Mouse (Mus musculus): Measurements from ENCODE around the gene Myo1d.

The Myo1d gene

DNA sequence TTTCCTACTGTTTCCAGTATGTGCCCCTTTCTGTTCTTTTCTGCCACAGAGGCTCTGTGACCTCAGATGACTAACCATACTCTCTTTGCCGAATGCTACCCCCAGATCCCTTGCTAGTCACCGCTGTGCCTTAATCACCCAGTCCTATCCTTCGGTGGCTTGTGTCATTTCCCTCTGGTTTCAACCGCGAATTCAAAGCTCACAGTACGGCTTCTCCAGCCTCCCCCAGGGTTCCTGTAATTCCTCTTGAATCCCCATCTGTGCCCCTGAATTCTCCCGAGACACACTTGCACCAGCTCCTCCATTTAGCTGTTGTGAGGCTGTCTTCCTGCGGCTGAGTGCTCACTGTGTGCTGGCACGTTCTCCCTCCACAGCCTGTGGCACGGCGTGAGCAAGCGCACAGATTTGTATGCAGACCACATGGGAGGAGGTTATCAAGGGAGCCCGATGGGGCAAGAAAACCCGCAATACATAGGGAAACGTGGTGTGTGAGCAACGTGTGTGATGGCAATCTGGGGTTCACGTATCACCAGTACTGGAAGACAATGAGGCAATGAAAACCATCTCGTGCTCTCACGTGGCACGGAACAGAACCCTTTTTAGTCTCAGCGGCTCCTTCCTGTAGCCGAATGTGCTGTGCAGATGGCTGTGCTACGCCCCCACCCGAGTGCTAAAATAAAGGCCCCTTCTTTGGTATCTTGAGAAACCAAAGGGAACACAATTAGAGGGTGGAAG is 177.0 kb downstream of the Myo1d start:
- peak; percentile 52 for DNase-seq

DNA sequence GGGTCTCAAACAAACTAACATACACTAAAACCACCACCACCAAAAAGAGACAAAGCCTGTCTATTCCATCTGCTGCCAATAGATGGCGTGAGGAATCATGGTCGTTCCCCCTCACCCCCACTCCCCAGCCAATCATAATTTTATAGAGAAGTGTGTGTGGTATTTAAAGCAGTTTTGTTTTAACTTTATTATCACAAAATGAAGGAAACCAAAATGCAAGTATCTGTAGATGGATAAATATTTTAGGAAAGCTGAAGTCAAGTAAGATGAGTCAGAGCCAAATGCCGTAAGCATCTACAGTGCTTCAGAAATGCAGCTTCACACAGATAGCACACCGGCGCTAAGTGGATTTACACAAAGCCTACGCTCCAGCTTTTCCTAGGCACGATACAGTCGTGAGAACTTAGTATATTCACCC is 177.8 kb downstream of the Myo1d start:
- peak; percentile 36 for DNase-seq

DNA sequence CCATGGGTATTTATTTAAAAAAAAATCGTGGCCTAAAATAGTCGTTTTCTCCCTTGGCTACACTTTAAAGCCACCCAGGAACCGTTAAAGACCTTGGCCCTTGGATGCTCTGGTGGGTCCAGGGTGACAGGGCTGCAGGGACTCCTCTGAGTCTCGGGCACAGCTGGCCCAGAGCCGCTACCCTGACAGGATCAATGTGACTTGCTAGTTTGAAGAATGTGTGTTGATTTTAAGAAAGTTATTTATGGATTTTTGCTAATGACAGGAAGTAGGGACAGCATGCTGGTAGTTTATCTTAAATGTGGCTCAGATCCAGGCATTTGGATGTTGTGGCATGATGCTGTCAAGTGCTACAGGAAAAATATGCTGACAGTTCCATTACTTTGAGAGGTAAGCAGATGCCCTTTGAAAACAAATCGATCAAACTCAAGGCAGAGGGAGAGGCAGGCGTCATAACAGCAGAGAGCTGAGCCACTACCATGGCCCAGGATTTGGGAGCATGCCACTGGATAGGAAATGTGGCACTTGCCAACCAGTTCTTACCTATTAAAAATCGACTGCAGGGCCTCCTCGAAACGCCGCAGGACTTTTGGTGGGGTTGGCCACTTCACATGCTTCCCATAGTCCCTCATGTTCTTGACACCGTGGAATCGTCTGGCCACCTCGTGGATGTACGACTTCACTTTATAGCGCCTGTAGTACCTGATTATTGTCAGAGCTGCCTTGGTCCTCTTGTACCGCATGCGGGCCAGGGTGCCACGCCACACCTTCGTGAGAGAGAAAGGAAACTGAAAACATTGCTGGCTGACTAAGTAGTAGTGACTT is 178.6 kb downstream of the Myo1d start:
- DNase-seq = no peak

DNA sequence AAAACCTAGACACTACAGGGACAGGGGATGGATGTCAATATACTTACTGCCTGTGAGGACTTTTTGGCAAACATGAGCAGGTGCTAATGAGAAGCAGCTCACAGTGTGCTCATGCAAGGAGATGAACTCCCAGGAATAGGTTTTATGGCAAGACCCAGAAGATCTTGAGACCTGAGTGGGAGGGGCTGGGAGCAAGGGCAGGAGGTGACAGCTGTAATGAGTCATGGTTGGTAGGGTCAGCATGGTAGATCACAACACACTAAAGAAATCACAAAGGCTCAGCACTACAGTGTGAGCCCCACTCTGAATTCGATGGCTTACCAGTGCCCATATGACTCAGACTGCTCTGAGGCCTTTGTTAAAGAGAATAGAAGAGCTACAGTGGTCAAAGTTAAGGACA is 184.3 kb downstream of the Myo1d start:
- no peak for DNase-seq

DNA sequence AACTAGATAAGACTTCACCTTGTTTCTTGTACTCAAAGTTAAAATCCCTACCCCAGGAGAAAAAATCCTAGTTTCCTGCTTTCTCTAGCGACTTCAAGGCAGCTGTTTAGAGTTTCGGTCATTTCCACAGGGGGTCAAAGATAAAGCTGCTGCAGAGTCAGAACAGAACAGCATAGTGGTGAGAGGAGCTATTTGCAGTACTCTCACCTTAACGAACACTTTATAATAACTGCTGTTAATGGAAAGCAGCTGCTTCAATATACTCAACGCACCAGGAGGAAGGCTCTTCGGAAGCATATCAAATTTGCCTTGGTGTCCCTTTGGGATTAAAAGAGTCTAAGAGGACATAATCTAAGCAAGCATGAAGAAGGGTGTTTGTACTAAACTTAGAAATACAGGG is 190.4 kb downstream of the Myo1d start:
- DNase-seq = no peak

DNA sequence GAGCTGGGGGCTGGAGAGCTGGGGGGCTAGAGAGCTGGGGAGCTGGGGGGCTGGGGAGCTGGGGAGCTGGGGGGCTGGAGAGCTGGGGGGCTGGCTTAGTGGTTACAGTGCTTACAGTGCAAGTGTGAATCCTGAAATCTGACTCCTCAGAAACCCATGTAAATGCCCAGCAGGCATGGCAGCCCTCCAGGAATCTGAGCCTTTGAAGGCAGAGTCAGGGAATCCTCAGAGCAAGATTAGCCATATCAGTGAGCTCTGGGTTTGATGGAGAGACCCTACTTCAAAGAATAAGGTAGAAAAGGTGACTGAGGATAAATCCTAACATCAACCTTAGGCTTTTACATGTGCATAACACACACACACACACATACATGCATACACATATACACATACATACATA is 194.1 kb downstream of the Myo1d start:
- DNase-seq = no peak

DNA sequence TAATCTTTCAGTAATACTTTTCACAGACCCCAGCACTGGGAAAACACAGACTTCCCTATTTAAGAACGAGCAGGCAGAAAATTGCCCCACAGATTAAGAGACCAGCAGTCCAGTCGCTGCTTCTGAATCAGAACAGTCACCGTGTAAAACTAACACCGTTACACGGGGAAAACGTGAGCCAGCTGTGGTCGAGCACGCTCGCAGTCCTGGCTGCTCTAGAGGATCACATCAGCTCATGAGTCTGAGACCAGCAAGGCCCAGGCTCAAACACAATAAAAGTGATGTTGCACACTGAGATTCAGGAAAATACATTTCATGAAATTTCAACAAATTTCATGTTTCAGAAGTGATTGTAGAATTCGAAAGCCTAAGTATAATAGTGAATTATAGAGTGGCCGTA is 194.6 kb downstream of the Myo1d start:
- DNase-seq = no peak

DNA sequence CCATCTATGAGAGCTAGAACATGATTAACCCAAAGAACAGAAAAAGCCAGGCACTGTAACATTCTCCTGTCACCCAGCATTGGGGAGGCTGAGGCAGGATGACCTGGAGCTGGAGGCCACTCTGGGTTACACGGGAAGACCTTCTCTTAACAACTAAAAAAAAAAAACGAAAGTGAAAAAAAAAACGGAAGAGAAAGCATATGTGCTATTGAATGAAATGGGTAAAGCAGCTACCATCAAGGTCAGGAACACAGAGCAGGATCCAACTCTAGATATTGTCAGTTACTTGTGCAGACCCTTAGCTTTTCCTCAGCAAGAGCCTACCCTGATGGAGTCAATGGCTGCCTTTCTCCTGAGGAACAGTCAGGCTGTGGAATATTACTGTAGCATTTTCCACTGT is 199.3 kb downstream of the Myo1d start:
- no peak for DNase-seq

DNA sequence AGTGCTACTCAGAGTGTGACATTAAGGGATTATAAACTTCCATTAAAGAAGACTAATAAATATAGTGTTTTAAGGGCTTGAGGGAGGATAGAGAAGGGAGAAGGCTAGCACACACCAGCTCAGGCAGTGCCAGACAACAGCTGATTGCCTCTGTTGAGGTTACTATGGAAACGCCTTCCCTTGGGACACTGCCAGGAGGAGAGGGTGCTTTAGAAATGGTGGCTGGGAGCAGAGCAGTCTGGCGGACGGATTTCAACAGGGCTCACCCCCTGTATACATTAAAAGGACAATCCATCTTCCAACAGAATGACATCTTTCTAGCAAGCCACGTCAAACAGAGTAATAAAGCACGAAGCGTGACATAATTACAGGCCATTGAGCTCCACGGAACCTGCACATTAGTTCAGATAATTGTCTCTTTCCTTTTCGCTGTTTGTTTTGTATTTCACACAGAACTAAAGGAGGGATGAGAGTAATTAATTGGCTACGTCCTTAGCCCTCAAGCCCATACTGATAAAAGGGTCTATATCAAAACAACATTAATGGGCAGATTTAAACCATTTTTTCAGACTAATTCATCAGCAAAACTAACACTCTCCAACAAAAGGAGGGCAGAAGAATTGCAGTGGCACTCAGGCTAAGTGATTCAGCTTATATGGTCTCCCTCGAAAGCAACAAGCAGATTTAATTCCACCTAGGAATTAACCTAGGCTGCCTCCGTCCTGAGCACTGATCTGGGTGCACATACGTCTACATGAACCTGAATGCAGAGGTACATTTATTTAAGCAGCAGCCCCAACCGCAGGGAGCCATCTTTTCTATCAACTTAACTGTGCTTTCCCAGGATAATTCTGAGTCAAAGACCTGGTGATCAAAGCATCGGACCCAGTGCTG is 201.8 kb downstream of the Myo1d start:
- DNase-seq = peak; percentile 84

DNA sequence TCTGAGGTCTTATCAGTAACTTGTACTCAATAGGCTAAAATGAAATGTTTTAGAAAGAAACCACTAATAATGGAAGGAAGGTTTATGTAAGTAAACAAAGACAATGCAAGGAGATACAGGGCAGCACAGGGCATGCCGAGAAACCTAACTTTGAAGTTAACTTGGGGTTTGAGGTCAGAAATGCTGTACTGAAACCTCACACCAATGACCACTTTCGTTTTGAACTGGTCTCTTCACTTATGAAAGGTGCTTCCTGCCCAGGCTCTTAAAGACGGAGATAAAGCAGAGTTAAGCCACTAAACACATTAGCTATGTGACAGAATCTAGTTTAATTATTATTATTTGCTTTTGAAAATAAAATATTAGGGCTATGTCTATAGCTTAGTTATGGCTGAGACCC is 204.0 kb downstream of the Myo1d start:
- DNase-seq = no peak

DNA sequence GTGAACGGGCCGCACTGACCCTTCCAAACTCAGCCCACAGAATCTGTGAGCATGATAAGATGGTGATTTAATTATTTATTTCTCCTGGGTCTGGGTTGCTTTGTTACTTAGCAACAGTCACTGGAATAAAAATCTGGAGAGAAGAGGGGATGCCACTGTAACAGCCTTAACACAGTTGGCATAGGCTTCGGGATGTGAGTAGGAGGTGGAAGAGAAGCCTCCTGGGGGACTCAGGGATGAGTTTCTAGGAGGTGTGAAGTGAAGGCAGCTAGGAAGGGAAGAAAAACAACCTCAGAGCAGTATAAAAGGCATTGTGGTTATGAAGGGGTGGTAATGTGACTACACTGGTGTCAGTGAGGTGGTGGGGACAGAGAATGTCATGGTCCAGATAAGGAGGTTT is 213.5 kb downstream of the Myo1d start:
- no peak for DNase-seq

DNA sequence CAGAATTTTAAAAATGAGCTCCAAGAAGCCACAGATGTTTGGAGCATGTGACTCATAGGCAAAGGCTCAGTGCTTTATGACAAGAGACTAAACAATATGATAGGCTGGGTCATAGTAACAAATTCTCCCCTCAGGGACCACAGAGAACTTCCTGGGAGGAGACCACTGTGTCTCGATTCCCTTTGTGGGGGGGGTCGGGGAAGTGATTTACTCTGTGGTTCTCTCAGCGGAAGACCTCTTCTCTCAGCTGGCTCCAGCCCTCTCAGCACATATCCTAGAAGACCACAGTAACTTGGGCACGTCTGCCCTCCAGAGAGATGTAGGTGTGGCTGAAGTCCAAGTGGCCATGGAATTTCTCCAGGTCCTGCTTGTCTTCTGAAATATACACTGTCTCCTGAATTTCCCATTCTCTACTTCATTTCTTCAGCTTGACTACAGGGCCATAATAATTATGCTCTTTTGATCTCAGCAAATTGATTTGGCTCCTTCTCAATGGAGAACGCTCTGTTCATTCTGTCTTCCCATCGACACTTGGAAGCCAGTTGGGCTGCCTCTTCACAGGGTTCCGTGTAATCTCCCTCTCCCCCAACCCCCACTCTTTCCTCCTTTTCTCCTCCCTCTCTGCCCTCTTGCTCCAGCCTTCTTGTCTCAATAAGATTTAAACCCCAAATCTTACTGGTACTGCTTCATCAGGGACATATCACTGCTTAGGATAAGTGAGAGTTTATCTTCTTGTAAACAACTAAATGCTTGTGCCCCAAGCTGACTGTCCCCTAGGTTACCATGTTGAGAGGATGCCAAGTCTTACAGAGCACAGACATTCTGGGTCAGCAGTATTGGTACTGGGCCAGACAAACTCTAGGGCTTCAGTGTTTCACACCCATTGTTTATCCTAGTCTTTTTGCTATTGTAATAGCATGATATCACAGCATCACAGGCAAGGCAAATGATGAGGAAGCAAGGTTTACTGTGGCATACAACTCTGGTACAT is 214.6 kb downstream of the Myo1d start:
- peak; percentile 17 for DNase-seq

DNA sequence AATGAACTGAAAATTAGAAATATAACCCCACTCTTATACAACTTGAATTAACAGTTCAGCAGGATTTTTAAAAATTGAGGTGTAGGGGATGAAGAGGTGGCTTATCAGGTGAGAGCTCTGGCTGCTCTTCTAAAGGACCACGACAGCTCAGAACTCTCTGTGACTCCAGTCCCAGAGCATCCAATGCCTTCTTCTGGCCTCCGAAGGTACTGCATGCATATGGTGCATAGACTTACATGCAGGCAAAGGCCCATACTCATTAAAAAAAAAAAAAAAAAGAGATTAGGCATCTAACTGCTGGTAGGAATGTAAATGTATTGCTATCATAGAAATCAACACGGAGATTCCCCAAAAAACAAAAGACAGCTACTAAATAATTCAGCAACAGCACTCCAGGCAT is 217.3 kb downstream of the Myo1d start:
- no peak for DNase-seq

DNA sequence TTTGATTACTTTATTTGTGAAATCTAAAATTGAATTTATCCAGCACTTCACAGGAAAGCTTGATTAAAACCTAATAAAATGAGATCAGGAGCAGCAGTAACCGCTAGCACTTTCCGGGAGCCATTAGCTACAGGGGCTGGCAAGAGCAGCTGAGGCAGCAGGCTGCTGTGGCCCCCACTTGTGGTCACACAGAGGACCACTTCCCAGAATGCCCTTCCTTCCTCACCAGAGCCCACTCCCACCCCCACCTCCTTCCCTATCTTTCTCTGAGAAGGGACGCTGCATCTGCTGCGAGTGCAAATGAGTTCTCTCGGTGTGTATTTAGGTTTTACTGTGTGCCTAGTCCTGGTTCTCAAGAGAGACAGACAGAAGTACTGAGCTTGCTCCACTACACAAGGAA is 219.1 kb downstream of the Myo1d start:
- no peak for DNase-seq

DNA sequence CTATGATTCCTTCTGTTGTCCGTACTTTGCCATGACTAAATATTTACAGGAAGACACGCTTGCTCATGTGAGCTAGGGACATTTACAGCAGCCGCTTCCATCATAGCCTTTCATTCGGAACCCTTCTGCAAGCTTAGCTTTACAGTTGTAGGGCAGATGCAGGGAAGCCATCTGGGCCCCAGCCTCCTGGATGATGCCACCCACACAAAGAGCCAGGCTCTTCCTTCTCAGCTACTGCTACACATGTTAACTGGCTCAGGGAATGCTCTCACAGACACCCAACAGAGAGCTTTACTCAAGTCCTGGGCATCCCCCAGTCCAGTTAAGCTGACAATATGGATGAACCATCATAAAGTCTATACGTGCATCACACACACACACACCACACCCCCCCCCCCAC is 224.4 kb downstream of the Myo1d start:
- no peak for DNase-seq

DNA sequence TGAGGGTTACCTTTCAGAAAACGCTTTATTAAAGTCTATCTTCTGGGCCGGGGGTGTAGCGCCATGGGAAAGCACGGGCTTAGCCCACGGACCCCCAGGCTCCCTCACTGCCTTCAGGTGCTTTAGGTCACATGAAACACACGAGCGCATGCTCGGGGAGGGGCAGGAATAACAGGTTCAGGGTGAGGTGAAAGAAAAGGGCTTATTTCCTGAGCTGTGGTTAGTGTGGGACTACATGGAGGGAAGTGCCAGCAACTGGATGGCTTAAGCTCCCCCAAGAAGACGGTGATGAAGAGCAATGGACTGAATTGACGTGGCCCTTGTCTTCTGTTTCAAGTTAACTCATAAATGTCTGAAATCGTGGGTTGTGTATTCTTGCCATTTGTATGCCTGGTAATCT is 226.8 kb downstream of the Myo1d start:
- no peak for DNase-seq

DNA sequence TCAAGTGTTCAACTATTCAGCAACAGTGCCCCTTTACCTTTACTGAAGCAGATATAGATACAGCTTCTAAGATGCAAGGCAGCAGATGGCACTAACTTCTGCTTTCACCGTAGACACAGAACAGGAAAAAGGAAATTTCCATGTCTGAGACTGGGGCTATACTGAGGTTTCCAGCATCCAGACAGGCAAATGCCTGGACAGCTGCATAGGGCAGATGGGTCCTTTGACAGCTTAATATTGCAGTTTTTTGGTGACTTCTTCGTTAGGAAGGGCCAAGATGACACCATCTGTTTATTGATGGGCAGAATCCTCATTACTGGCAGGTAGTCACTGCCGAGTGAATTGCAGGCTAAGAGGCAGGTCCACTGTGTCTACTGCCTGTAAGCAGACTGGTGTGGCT is 228.2 kb downstream of the Myo1d start:
- DNase-seq = peak; percentile 26

DNA sequence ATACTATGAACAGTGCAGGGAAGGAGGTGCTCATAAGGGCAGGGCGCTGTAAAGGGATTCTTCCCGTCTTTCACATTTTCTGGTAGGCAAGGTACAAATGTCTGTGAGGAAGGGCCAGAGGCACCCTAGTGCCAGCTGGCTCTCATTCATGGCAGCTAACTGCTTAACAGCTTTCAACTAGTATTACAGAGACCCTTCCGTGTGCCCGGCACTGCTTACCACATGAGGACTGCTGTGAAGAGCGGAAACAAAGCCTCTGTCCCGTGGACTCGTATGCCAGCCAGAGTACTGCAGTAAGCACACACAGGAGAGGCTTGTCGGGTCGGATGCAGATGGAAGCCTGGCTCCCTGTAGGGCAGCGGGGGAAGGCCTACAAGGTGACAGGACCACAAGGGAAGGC is 229.6 kb downstream of the Myo1d start:
- DNase-seq = no peak

DNA sequence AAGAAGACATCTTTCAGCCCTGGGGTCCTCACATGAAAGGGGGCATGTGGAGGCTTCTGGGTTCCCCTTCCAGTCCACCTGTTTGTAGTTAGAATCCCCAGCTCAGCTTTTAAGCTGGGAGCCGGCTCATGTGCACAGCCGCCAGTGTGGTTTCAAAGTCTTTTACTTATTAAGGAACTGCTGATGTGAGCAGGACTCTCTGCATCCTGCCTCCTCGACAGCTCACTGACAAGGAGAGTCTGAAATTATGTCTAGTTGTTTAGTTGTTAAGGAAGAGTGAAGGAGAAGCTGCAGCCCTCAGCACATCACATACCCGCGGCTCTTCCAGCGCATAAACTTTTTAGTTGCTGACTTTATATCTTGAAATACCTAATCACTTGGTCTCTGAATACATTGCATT is 230.0 kb downstream of the Myo1d start:
- DNase-seq = no peak

DNA sequence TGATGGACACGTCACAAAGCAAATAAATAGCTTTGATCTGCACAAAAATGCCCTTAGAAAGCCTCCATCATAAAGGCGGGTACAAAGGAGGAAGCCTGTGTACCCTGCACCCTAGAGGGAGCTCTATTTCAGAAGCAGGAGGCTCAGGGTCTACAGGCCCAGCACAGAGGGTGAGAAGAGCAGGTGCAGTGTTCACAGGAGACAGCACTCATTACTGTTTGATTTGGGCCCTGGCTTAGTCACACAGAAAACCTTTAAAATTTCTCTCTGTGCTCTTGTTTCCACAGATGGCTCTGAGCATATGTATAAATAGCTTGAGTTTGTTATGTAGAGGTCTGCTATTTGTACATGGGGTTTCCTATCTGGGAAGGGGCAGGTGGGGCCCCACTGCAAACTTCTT is 233.6 kb downstream of the Myo1d start:
- no peak for DNase-seq

DNA sequence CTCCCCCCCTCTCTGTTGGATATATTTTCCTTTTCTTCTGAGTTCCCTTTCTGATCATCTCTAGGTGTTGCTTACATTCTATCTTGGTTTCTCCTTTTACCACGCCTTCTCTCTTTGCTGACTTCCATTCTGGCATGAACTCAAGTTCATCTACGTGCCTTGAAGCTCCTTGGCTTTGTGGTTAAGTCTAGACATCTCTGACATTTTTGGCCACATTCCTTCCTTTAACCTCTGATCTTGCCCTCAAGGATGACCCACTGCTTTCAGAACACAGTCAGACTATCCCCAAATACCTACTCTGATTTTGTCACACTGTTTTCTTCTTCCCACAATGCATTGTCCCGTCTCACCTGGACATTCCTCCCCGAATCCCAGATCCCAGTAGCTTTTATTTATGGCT is 240.8 kb downstream of the Myo1d start:
- no peak for DNase-seq

DNA sequence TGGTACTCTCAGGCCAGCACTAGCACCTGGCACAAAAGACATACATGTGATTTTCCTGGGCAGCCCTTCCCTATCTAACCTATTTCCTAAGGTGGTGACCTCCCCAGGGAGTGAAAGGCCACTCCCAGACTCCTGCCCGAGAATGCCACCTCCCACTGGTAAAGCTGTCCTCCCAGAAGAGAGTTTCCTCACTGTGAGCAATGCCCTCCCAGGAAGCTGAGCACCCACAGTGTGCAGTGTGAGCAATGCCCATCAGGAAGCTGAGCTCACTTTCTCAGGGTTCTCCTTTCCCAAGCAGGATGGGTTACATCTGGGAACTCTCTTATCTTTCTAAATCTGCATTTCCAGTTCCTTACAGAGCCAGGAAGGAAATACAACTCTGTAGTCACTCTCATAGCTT is 246.9 kb downstream of the Myo1d start:
- DNase-seq = no peak
